Comparison of ENCODE assay signal across 16 mouse cellular contexts in the genomic region with DNA sequence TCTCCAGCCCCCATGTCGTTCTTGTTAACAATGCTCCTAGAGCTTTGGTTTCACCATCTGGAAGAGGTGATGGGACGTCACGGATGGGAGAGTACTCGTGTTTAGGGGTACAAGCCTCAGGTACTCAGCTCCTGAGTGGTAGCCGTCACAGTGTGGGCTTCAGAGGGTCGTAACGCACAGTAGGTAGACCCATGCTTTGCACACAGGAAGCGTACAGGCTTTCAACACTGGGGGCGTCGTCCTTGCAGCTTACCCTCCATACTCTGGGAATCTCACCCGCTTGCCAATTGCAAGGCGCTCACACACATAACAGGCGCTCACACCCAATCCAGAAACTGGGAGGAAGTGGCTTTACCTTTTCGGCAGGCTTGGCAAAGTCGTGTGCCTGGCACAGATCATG. TPM values are rescaled to one million over a fixed set of nuclear protein-coding genes. Genes with fewer than 3 reads are reported as not detected.
A peak's percentile ranks its signal among the peaks of the same experiment; 100 is the strongest.
DNase-seq lines count a peak whose midpoint lies in the region; ATAC-seq and TF ChIP-seq lines count a peak whose summit lies in the region.
"Had no signal": no experiment of that assay in that cellular context is flagged by ENCODE, and none has a peak within 500 bp of the region (broad histone marks: within the 10 kb centered on the region; RNA-seq: fewer than 3 reads in every experiment).

No protein-coding gene starts in this region.

- DNase-seq in forebrain, embryonic 11.5 days (ENCODE audit: low spot score): peak; percentile 44
- no peak for DNase-seq in kidney, postnatal 0 days (ENCODE audit: low spot score)
- DNase-seq in kidney, adult 8-10 months: no peak
- no peak for DNase-seq in liver
- no peak for DNase-seq in layer of hippocampus, postnatal 36 days
- DNase-seq: cerebellum, adult 9-11 months had no signal

- no peak for TF ChIP-seq CTCF in kidney, postnatal 0 days (IDR thresholded peaks at IDR 0.05; ENCODE audit: low read depth)

- no peaks in the 10 kb centered on the region for H3K9me3 ChIP-seq in forebrain, embryonic 11.5 days (ENCODE audit: control insufficient read depth, low read length)
- H3K9me3 ChIP-seq in forebrain, embryonic 12.5 days: no peaks in the 10 kb centered on the region
- no peaks in the 10 kb centered on the region for H3K9me3 ChIP-seq in kidney, postnatal 0 days (replicated peaks; ENCODE audit: low read length)
- H3K9me3 ChIP-seq in intestine, embryonic 15.5 days: no peaks in the 10 kb centered on the region
- no peaks in the 10 kb centered on the region for H3K9me3 ChIP-seq in stomach, embryonic 15.5 days
- H3K9me3 ChIP-seq: heart, embryonic 15.5 days; midbrain, embryonic 15.5 days had no signal

- no peak for ATAC-seq in forebrain, embryonic 11.5 days (replicated peaks; ENCODE audit: low FRiP score)
- ATAC-seq in forebrain, embryonic 12.5 days (ENCODE audit: low FRiP score): no peak
- ATAC-seq in kidney, postnatal 0 days (replicated peaks; ENCODE audit: low FRiP score, low read depth): no peak
- ATAC-seq in intestine, embryonic 15.5 days: no peak
- no peak for ATAC-seq in stomach, embryonic 15.5 days (ENCODE audit: insufficient read depth, low FRiP score, low read depth)
- ATAC-seq: activated CD4-positive, CD25-positive, alpha-beta regulatory T cell, adult 4 months; midbrain, embryonic 15.5 days had no signal

- H3K9ac ChIP-seq in forebrain, embryonic 11.5 days (ENCODE audit: low read length): no peak overlapping the region
- no peak overlapping the region for H3K9ac ChIP-seq in forebrain, embryonic 12.5 days
- no peak overlapping the region for H3K9ac ChIP-seq in kidney, postnatal 0 days (ENCODE audit: low read depth, low read length)
- H3K9ac ChIP-seq in intestine, embryonic 15.5 days: no peak overlapping the region
- no peak overlapping the region for H3K9ac ChIP-seq in stomach, embryonic 15.5 days
- H3K9ac ChIP-seq: heart, embryonic 15.5 days; hindbrain, embryonic 14.5 days; liver, embryonic 14.5 days; midbrain, embryonic 15.5 days had no signal

- WGBS in forebrain, embryonic 11.5 days: 31% methylated on average over 15 of the region's 15 CpGs
- WGBS in forebrain, embryonic 12.5 days: 37% methylated on average over 15 of the region's 15 CpGs
- WGBS in kidney, postnatal 0 days: 36% methylated on average over 15 of the region's 15 CpGs
- 31% methylated on average over 15 of the region's 15 CpGs for WGBS in intestine, embryonic 15.5 days
- WGBS in stomach, embryonic 15.5 days: 38% methylated on average over 15 of the region's 15 CpGs

- peaks cover 26% of the 10 kb centered on the region for H3K4me1 ChIP-seq in forebrain, embryonic 11.5 days (replicated peaks; ENCODE audit: control insufficient read depth, insufficient read depth, low read length)
- H3K4me1 ChIP-seq in forebrain, embryonic 12.5 days: peaks cover 54% of the 10 kb centered on the region
- peaks cover 38% of the 10 kb centered on the region for H3K4me1 ChIP-seq in kidney, postnatal 0 days (replicated peaks; ENCODE audit: insufficient read depth, low read length)
- peaks cover 68% of the 10 kb centered on the region for H3K4me1 ChIP-seq in intestine, embryonic 15.5 days (replicated peaks)
- peaks cover 73% of the 10 kb centered on the region for H3K4me1 ChIP-seq in stomach, embryonic 15.5 days

- no peak overlapping the region for H3K4me3 ChIP-seq in forebrain, embryonic 11.5 days (ENCODE audit: low read depth, low read length)
- no peak overlapping the region for H3K4me3 ChIP-seq in forebrain, embryonic 12.5 days (replicated peaks)
- H3K4me3 ChIP-seq in kidney, postnatal 0 days (replicated peaks; ENCODE audit: low read depth, low read length): no peak overlapping the region
- H3K4me3 ChIP-seq in intestine, embryonic 15.5 days (replicated peaks): peak overlapping the region; percentile 22; the same call in 1 of the 2 replicates
- H3K4me3 ChIP-seq in stomach, embryonic 15.5 days (replicated peaks): 0 out of 2 replicates have a peak overlapping the region, but pooled peaks have one; percentile 40
- H3K4me3 ChIP-seq: midbrain, embryonic 15.5 days had no signal

- no peaks in the 10 kb centered on the region for H3K36me3 ChIP-seq in forebrain, embryonic 11.5 days (ENCODE audit: control insufficient read depth, insufficient read depth, low read length)
- no peaks in the 10 kb centered on the region for H3K36me3 ChIP-seq in forebrain, embryonic 12.5 days (replicated peaks)
- H3K36me3 ChIP-seq in kidney, postnatal 0 days (ENCODE audit: insufficient read depth, low read length): no peaks in the 10 kb centered on the region
- H3K36me3 ChIP-seq in intestine, embryonic 15.5 days: no peaks in the 10 kb centered on the region
- H3K36me3 ChIP-seq in stomach, embryonic 15.5 days: no peaks in the 10 kb centered on the region
- H3K36me3 ChIP-seq: heart, embryonic 15.5 days; midbrain, embryonic 15.5 days had no signal

- H3K27me3 ChIP-seq in forebrain, embryonic 11.5 days (ENCODE audit: control insufficient read depth, insufficient read depth, low read length): peaks cover 82% of the 10 kb centered on the region
- peaks cover 98% of the 10 kb centered on the region for H3K27me3 ChIP-seq in forebrain, embryonic 12.5 days
- H3K27me3 ChIP-seq in kidney, postnatal 0 days (ENCODE audit: insufficient read depth, low read length): no peaks in the 10 kb centered on the region
- H3K27me3 ChIP-seq in intestine, embryonic 15.5 days (replicated peaks): peaks cover 9% of the 10 kb centered on the region
- peaks cover 9% of the 10 kb centered on the region for H3K27me3 ChIP-seq in stomach, embryonic 15.5 days (replicated peaks)

- H3K4me2 ChIP-seq in forebrain, embryonic 11.5 days (ENCODE audit: low read depth, low read length, severe bottlenecking): no peak overlapping the region
- H3K4me2 ChIP-seq in forebrain, embryonic 12.5 days: no peak overlapping the region
- 0 out of 2 replicates have a peak overlapping the region, but pooled peaks have one; percentile 45 for H3K4me2 ChIP-seq in kidney, postnatal 0 days (ENCODE audit: low read length)
- peak overlapping the region; percentile 46 for H3K4me2 ChIP-seq in intestine, embryonic 15.5 days (replicated peaks)
- H3K4me2 ChIP-seq in stomach, embryonic 15.5 days: peak overlapping the region; percentile 44
- H3K4me2 ChIP-seq: hindbrain, embryonic 14.5 days; midbrain, embryonic 15.5 days had no signal

- no peak overlapping the region for H3K27ac ChIP-seq in forebrain, embryonic 11.5 days (ENCODE audit: low read depth, low read length)
- H3K27ac ChIP-seq in forebrain, embryonic 12.5 days: no peak overlapping the region
- no peak overlapping the region for H3K27ac ChIP-seq in kidney, postnatal 0 days
- peak overlapping the region; percentile 70 for H3K27ac ChIP-seq in intestine, embryonic 15.5 days
- H3K27ac ChIP-seq in stomach, embryonic 15.5 days: peak overlapping the region; percentile 90
- H3K27ac ChIP-seq: heart, embryonic 15.5 days; hindbrain, embryonic 14.5 days; liver, embryonic 14.5 days; midbrain, embryonic 15.5 days had no signal

RNA-seq across cellular contexts. Expression of a gene that starts 2.6 kb away (rescaled TPM):
- polyA plus RNA-seq in forebrain, embryonic 11.5 days (2014; fragmentation: Nextera tagmentation; extraction: Ambion mirVana): 1.5 and 1.6 TPM in 2 replicates
- 1.9 and 2.6 TPM in 2 replicates for polyA plus RNA-seq in forebrain, embryonic 12.5 days (2016; fragmentation: Nextera tagmentation; extraction: Ambion mirVana)
- 5.2 and 5.7 TPM in 2 replicates for polyA plus RNA-seq in kidney, postnatal 0 days (2015; fragmentation: Nextera tagmentation; extraction: Ambion mirVana)
- polyA plus RNA-seq in intestine, embryonic 15.5 days (2015; fragmentation: Nextera tagmentation; extraction: Ambion mirVana): 16.3 and 17.8 TPM in 2 replicates
- polyA plus RNA-seq in stomach, embryonic 15.5 days (2015; fragmentation: Nextera tagmentation; extraction: Ambion mirVana): 20.9 and 24.3 TPM in 2 replicates
- 10 to 100 TPM; 15.5 to 15.9 TPM for total RNA-seq in layer of hippocampus, postnatal 36 days (2021)
- total RNA-seq: megakaryocyte, adult 5-6 weeks had no signal
- polyA plus RNA-seq: activated CD4-positive, CD25-positive, alpha-beta regulatory T cell, adult 4 months had no signal

RNA-seq across cellular contexts. Expression of a gene that starts 28.1 kb away (rescaled TPM):
- polyA plus RNA-seq in forebrain, embryonic 11.5 days (2014; fragmentation: Nextera tagmentation; extraction: Ambion mirVana): 5.8 and 7.8 TPM in 2 replicates
- 6.5 and 7.0 TPM in 2 replicates for polyA plus RNA-seq in forebrain, embryonic 12.5 days (2016; fragmentation: Nextera tagmentation; extraction: Ambion mirVana)
- polyA plus RNA-seq in kidney, postnatal 0 days (2015; fragmentation: Nextera tagmentation; extraction: Ambion mirVana): 2.7 and 3.1 TPM in 2 replicates
- 3.9 and 5.1 TPM in 2 replicates for polyA plus RNA-seq in intestine, embryonic 15.5 days (2015; fragmentation: Nextera tagmentation; extraction: Ambion mirVana)
- 5.8 TPM in 2 replicates for polyA plus RNA-seq in stomach, embryonic 15.5 days (2015; fragmentation: Nextera tagmentation; extraction: Ambion mirVana)
- 1 to 10 TPM; 2.7 to 4.1 TPM for total RNA-seq in layer of hippocampus, postnatal 36 days (2021)
- total RNA-seq: gastrocnemius, postnatal 36 days had no signal

RNA-seq across cellular contexts. Expression of a gene that starts 59.2 kb away (rescaled TPM):
- 1.3 and 2.3 TPM in 2 replicates for polyA plus RNA-seq in forebrain, embryonic 11.5 days (2014; fragmentation: Nextera tagmentation; extraction: Ambion mirVana)
- polyA plus RNA-seq in forebrain, embryonic 12.5 days (2016; fragmentation: Nextera tagmentation; extraction: Ambion mirVana): 1.9 and 2.0 TPM in 2 replicates
- 5.6 and 5.8 TPM in 2 replicates for polyA plus RNA-seq in kidney, postnatal 0 days (2015; fragmentation: Nextera tagmentation; extraction: Ambion mirVana)
- 6.7 and 7.2 TPM in 2 replicates for polyA plus RNA-seq in intestine, embryonic 15.5 days (2015; fragmentation: Nextera tagmentation; extraction: Ambion mirVana)
- 5.9 and 7.3 TPM in 2 replicates for polyA plus RNA-seq in stomach, embryonic 15.5 days (2015; fragmentation: Nextera tagmentation; extraction: Ambion mirVana)
- total RNA-seq in layer of hippocampus, postnatal 36 days (2021): 1 to 10 TPM; 1.3 to 1.7 TPM
- polyA plus RNA-seq: activated CD4-positive, CD25-positive, alpha-beta regulatory T cell, adult 4 months had no signal

Comparison
In these comparisons a context has a peak if more than half of its experiments do, and no peak if none do; other contexts are left out.
1. H3K27ac ChIP-seq: peak in intestine, embryonic 15.5 days (single experiment) and stomach, embryonic 15.5 days (single experiment); none in forebrain, embryonic 11.5 days (single experiment), forebrain, embryonic 12.5 days (single experiment) and kidney, postnatal 0 days (single experiment).
2. H3K4me2 ChIP-seq: peak in kidney, postnatal 0 days (single experiment), intestine, embryonic 15.5 days (single experiment) and stomach, embryonic 15.5 days (single experiment); none in forebrain, embryonic 11.5 days (single experiment) and forebrain, embryonic 12.5 days (single experiment).
3. H3K4me3 ChIP-seq: peak in intestine, embryonic 15.5 days (single experiment) and stomach, embryonic 15.5 days (single experiment); none in forebrain, embryonic 11.5 days (single experiment), forebrain, embryonic 12.5 days (single experiment) and kidney, postnatal 0 days (single experiment).